Mouse (Mus musculus): ENCODE measurements at regions not wholly inside any gene's neighbourhood (a gene's known extent, or its start where the extent isn't known, plus 50 kb on each side); places are given as distances from the start of the nearest gene placed in this dataset.

- DNase-seq, result no peak
Observed at GRCm38 (mm10) chr6:17157270-17157669, 92.3 kb downstream of the Tes start.

DNA sequence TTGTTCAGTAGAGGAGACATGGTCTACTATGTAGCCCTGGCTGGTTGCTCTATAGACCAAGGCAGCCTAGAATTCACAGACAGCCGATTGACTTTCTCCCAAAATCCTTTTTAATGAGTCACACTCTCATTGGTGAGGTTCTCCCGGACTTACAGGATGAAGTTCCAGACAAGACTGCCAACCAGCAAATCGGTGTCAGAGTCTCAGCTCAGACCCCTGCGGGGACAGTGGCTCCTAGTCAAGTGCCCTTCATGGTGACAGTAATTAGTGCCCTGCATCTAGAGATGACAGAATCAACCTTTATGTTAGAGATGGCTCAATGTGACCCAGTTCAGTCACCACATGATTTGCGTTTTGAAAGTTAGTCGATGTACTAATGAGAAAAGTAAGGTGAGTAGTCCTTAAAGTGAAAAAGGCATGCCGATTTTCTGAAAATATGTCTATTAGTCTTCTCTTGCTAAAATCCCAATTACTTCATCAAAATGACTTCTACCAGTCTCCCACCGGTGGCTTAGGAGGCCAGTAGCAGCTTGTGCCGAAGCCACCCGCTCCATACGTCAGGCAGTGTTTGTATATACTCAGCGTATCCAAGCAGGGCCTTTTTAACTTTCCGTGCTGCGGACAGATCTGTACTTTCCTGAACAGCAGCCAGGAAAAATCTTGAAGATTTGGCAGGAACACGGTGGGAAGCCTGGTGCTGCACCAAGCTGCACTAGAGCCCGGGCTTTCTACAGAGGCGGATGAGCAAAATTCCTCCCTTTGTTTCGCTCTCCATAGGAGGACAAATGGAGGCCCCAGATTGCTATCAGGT is 105.2 kb downstream of the Tes start:
- DNase-seq, result peak; percentile 84 to 91

GRCm38 (mm10) chr6:17170782-17171272 is 105.9 kb downstream of the Tes start:
- DNase-seq, result no peak

DNA sequence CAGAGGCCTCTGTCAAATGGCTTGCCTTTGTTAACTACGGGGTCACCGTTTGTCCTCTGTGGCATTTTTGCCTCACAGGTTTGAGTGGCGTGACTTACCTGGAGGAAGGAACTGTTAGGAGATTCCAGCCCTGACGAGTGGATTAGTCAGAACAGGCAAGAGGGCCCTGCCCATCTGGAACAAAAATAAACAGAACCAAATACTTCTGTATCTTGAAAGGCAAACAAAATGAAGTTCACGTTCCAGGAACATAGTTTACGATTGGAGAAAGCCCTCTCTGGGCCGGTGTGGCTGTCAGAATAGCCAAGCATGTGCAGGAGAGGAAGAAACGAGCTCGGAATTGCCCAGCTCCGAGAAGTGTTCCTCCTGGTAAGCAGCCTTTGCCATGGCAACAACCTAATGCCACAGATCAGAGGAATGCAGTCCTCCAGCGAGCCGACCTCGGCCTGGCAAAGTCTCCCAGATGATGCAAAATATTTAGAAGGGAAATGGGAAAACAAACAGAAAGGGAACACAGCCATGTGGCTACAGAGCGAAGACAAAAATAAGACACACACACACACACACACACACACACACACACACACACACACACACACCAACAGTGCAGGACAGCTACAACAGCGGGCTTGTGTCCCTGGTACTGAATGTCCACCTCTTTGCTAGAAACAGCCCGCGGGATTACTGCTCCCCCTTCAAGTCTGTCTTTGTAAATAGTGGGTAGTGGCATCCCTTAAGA is 106.5 kb downstream of the Tes start:
- peak; percentile 89 to 92 for DNase-seq

DNA sequence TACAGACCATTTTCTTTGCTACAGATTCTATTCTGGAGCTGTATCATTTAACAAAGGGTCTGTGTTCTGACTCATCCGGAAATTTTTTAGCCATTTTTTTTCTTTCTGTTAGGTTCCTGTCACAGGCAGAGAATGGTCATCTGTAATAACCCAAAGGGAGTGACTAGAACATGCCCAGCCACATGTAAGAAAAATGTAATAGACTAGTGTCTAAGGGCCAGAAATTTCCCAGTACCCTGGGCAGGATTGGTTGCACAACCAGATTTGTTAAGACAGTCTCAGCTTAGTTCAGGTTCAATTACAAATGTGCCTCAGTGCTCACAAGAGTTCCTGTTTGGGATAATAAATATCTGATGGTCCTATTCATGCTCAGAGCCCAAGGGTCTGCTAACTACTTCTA is 107.1 kb downstream of the Tes start:
- no peak for DNase-seq

- DNase-seq, result peak; percentile 62 to 73
Observed at GRCm38 (mm10) chr6:17177153-17177552, 103.8 kb upstream of the Cav2 start.

DNA sequence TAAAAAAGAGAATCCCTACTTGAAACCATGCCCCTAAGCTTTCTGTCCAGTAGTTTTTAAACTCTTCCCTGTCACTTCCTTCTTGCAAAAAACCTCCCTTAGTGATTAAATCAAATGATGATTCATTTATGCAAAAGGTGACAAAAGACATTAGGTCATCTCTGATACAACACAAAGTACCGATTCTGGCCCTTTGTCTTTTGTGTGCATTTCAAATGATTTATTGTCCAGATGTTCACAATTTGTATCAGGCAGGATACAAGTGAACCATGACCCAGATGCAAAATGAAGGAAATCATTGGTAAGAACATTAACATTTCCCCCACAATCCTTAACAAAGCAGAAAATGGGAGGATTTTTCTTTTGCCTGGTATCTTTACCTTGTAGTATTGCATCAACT is 101.5 kb upstream of the Cav2 start:
- DNase-seq, result no peak

GRCm38 (mm10) chr6:17186604-17187003 is 94.4 kb upstream of the Cav2 start:
- DNase-seq, result no peak

GRCm38 (mm10) chr6:17187106-17187505 is 93.9 kb upstream of the Cav2 start:
- DNase-seq, result no peak

DNA sequence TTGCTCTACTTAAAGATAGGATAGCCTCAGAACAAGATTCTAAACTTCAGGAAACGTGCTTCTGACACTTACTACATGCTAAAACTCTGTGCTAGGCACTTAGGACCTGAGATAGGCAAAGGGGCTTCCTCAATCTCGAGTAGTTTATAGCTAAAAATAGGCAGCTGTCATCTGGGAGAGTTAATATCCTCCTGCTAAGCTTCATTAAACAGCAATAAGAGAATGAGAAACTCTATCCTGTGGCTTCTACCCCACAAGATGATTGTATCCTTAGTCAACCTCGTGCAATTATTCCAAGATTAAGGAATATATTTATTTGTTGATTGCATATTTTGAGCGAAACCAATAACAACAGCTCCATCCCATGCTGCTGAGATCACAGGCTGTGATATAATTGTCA is 85.4 kb upstream of the Cav2 start:
- DNase-seq, result no peak

DNA sequence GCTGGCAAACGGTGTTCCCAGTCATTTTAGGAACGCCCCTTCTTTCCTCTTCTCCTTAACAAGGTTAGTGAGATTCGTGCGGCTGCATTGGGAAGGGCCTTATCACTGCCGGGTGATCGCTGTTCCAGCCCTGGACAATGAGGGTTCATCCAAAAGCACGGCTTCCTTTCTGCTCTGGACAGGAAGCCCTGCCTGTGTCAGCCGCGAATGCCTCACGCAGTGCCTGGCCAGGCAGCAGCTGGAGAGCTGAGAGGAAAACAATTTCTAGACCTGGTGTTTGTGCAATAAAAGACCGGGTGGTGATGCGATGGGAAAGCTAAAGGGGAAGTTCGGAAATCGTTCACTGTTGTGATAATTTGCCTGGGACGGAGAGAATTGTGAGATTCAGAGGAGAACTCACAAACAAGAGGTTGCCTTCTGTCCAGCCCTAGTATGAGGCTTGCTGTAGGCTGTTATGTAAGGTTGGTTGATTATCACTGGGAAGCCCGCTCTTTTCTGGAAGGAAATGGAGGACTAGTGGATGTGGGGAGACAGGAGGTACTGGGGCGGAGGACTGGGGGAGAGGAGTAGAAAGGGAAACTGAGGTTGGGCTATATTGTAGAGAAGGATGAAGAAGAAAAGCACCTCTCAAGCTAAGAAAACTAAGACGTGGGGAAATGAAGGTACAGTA is 83.1 kb upstream of the Cav2 start:
- peak; percentile 78 to 86 for DNase-seq

DNA sequence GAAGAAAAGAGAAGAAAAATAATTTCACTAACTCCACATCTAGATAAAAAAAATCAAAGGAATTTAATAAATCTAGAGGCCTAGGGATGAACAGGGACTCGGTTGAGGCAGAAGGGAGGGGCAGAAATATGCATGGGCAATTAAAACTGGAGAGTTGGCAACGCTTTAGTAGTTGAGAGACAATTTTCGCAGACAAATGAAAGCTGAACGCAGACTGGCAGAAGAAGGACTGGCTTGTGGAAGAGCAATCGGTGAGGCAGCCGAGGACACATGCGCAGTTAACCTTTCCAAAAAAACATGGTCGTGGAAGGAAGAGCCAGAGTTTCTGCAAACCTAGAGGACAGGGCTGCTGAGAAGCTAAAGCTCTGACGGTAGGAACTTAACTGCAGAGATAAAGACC is 82.1 kb upstream of the Cav2 start:
- no peak for DNase-seq

DNA sequence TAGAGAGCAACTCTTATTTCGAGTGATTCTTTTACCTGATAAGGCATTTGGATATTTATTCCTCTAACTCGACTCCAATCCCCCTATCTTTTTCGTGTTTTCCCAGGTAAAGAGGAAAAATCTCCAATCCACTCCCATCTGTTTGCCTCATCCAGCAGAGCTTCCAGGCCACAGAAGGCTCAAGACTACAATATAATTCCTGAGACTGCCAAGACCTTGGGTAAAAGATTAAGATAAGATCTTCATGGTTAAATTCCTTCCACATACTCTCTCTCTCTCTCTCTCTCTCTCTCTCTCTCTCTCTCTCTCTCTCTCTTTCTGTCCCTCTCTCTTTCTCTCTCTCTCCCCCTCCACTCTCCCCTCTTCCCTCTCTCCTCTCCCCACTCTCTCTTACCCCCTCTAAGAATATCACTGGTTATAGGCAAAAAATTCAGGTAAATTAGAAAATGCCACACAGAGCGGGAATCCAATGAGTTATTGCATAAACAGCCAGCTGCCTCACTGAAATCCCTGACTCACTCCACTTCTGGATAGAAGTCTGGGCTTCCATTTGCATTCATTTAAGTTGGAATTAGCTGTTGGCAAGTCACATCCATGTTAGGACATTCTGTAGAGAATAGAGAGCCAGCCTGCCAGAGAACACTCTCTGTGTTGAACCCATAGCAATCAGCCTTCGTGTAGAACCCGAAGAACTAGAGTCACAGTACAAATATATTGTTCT is 78.9 kb upstream of the Cav2 start:
- DNase-seq, result no peak

GRCm38 (mm10) chr6:17203302-17203701 is 77.7 kb upstream of the Cav2 start:
- DNase-seq, result no peak

- DNase-seq, result no peak
Observed at GRCm38 (mm10) chr6:17203900-17204686, 76.9 kb upstream of the Cav2 start.

DNA sequence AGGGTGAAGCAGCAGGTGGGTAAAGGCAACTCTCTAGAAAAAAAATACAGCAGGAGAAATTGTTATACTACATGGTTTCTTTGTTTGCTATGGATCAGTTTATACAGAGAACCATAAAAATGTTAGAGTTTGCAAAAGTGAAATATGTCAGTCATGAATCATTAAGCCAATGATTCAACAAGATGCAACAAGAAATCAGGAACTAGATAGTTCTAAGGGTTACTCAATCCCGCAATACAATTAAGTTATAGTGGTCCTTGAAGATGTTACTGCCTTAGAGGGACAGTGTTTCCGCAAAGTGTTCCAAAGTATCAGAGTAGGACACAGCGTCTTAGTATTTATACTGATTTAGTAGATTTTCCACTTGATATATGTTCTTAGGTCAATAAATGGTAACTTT is 74.1 kb upstream of the Cav2 start:
- DNase-seq, result no peak

- no peak for DNase-seq
Observed at GRCm38 (mm10) chr6:17209792-17210191, 71.2 kb upstream of the Cav2 start.

GRCm38 (mm10) chr6:17211346-17211745 is 69.6 kb upstream of the Cav2 start:
- DNase-seq, result peak; percentile 31 to 50

DNA sequence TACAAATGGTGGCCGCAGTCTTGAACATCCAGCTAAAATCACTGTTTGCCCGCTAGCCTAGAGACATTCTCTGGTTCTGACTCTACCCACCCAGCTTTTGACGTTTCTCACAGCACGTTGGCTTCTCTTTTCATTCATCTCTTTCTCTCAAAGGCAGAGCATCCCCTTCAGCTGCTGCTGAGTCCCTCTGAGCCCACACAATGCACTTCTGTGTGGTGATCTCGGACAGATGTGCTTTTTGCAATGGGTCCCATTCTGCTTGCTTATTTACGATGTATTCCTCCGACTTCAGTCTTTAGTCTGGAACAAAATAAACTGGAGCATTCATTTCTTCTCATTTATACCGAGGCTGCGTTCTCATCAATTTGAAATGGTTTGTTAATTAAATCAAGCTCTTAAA is 66.2 kb upstream of the Cav2 start:
- no peak for DNase-seq

DNA sequence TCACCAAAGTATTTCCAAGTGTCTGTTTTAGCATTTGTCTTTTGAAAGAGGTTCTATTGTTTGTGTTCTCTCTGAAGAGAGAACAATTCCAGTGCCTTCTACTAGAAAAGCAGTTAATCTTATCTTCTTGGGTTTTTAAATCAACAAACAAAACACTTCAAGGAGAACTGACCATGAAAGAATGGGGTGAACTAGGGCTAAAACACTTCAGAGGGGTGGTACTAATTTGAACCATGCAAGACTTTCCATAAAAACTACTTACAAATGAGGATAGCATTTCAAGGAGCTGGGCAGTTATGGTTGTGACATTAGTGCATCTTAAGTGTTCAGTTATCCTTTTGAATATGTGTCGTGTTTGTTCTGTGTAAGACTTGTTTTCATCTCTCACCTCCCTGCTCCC is 64.5 kb upstream of the Cav2 start:
- no peak for DNase-seq

GRCm38 (mm10) chr6:17223744-17224143 is 57.2 kb upstream of the Cav2 start:
- DNase-seq, result peak; percentile 10 to 31

DNA sequence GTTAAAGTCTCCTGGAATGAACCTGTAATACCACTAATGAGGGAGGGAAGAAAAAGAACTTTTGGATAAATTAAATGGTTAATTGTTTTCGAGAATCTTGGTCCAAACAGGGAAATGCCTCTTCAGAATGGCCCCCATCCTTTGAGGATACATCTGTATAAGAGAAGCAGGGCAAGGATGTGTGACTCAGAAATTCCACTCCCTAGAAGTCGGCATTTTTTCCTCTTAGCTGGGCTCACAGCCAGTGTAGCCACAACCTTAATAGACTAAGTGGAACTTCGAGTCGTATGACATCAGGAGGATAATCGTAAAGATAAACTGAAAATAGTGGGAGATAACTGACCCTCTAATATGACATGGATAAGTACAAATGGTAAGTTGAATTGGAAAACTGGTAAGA is 56.1 kb upstream of the Cav2 start:
- DNase-seq, result peak; percentile 58 to 69
